Comparison of ENCODE assay signal across 8 mouse cellular contexts in genomic region chr6:83913710-83914109, GRCm38 (mm10). TPM values are rescaled to one million over a fixed set of nuclear protein-coding genes. Genes with fewer than 3 reads are reported as not detected.
DNase-seq lines count a peak whose midpoint lies in the region; ATAC-seq and TF ChIP-seq lines count a peak whose summit lies in the region.

No protein-coding gene starts in this region.

- no peaks in the 10 kb centered on the region for H3K9me3 ChIP-seq in neural tube, embryonic 12.5 days
- H3K9me3 ChIP-seq in hindbrain, embryonic 16.5 days (ENCODE audit: control insufficient read depth, low read length): no peaks in the 10 kb centered on the region

- H3K4me2 ChIP-seq in neural tube, embryonic 12.5 days (replicated peaks): peak overlapping the region; percentile 59; the same call in 1 of the 2 replicates
- peak overlapping the region; percentile 45 for H3K4me2 ChIP-seq in hindbrain, embryonic 16.5 days (ENCODE audit: low read length)
- H3K4me2 ChIP-seq in myocyte (ENCODE audit: low read depth): no peak overlapping the region

- H3ac ChIP-seq in myocyte (ENCODE audit: control insufficient read depth, insufficient read length): peak overlapping the region; percentile 81

- H3K36me3 ChIP-seq in neural tube, embryonic 12.5 days: no peaks in the 10 kb centered on the region
- no peaks in the 10 kb centered on the region for H3K36me3 ChIP-seq in hindbrain, embryonic 16.5 days (ENCODE audit: control insufficient read depth, insufficient read depth, low read length)
- H3K36me3 ChIP-seq in myocyte (ENCODE audit: control insufficient read depth, insufficient read depth): no peaks in the 10 kb centered on the region

- no peaks in the 10 kb centered on the region for H3K27me3 ChIP-seq in neural tube, embryonic 12.5 days (replicated peaks)
- H3K27me3 ChIP-seq in hindbrain, embryonic 16.5 days (replicated peaks; ENCODE audit: control insufficient read depth, insufficient read depth, low read length): no peaks in the 10 kb centered on the region
- H3K27me3 ChIP-seq in myocyte (ENCODE audit: control insufficient read depth, insufficient read depth, insufficient read length): no peaks in the 10 kb centered on the region

- TF ChIP-seq POLR2A in myocyte (IDR thresholded peaks at IDR 0.05; ENCODE audit: insufficient read length, low read depth): no peak

- H3K4me1 ChIP-seq in neural tube, embryonic 12.5 days: no peaks in the 10 kb centered on the region
- peaks cover 3% of the 10 kb centered on the region; the same call in 1 of the 2 replicates for H3K4me1 ChIP-seq in hindbrain, embryonic 16.5 days (ENCODE audit: control insufficient read depth, insufficient read depth, low read depth, low read length)

- peak; percentile 3 to 25 for DNase-seq in cerebellum, adult 18-20 months
- DNase-seq in cerebellum, adult 8-10 months: no peak
- DNase-seq in neural tube, embryonic 10.5 days (ENCODE audit: extremely low spot score, low spot score): no peak
- DNase-seq in urinary bladder, postnatal 25 days (ENCODE audit: low spot score): no peak
- no peak for DNase-seq in thymus, adult 18-20 months

- 47% methylated on average over 4 of the region's 4 CpGs for WGBS in neural tube, embryonic 12.5 days
- 43% methylated on average over 4 of the region's 4 CpGs for WGBS in hindbrain, embryonic 16.5 days

- H3K79me2 ChIP-seq in myocyte (ENCODE audit: control insufficient read depth, insufficient read depth): peaks cover 41% of the 10 kb centered on the region

- H3K9ac ChIP-seq in neural tube, embryonic 12.5 days: no peak overlapping the region
- 0 out of 2 replicates have a peak overlapping the region, but pooled peaks have one; percentile 22 for H3K9ac ChIP-seq in hindbrain, embryonic 16.5 days (ENCODE audit: low read depth, low read length)

- no peak overlapping the region for H3K4me3 ChIP-seq in neural tube, embryonic 12.5 days
- H3K4me3 ChIP-seq in hindbrain, embryonic 16.5 days (ENCODE audit: low read length): peak overlapping the region; percentile 97
- H3K4me3 ChIP-seq in myocyte: peak overlapping the region; percentile 75

- peak; percentile 43 for ATAC-seq in neural tube, embryonic 12.5 days (ENCODE audit: low FRiP score, low read depth)
- peak; percentile 14; the same call in 1 of the 2 replicates for ATAC-seq in hindbrain, embryonic 16.5 days

- H3K27ac ChIP-seq in neural tube, embryonic 12.5 days: no peak overlapping the region
- peak overlapping the region; percentile 23; the same call in 1 of the 2 replicates for H3K27ac ChIP-seq in hindbrain, embryonic 16.5 days (ENCODE audit: low read depth, low read length)

TF ChIP-seq in myocyte, 11 proteins besides CTCF, POLR2A, EP300 and RAD21:
- no peak for TF ChIP-seq MAX (IDR thresholded peaks at IDR 0.05; ENCODE audit: low read depth)
- no peak for TF ChIP-seq REST (IDR thresholded peaks at IDR 0.05; ENCODE audit: insufficient read depth, insufficient read length)
- TF ChIP-seq POLR2AphosphoS2 (IDR thresholded peaks at IDR 0.05; ENCODE audit: insufficient read length, low read depth): no peak
- no peak for TF ChIP-seq MYOD1 (IDR thresholded peaks at IDR 0.05; ENCODE audit: control insufficient read depth in 1 of 3, insufficient read length in 2 of 3, low read depth in 2 of 3)
- no peak for TF ChIP-seq TCF12 (IDR thresholded peaks at IDR 0.05; ENCODE audit: insufficient read depth, poor library complexity, severe bottlenecking)
- no peak for TF ChIP-seq SRF (IDR thresholded peaks at IDR 0.05; ENCODE audit: control insufficient read depth, insufficient read length, low read depth)
- TF ChIP-seq MYOG (IDR thresholded peaks at IDR 0.05; ENCODE audit: control insufficient read depth in 1 of 3, insufficient read depth in 1 of 3, insufficient read length in 2 of 3, low read depth in 2 of 3): no peak
- no peak for TF ChIP-seq TCF3 (IDR thresholded peaks at IDR 0.05; ENCODE audit: insufficient read length, low read depth)
- TF ChIP-seq USF1 (IDR thresholded peaks at IDR 0.05; ENCODE audit: low read depth): no peak
- no peak for TF ChIP-seq E2F4 (IDR thresholded peaks at IDR 0.05; ENCODE audit: insufficient read depth)

RNA-seq across cellular contexts. Expression of gene Zfp638, which starts 46.8 kb away (rescaled TPM):
- 86.4 and 92.4 TPM in 2 replicates for polyA plus RNA-seq in neural tube, embryonic 12.5 days (2016; fragmentation: Nextera tagmentation; extraction: Ambion mirVana)
- 58.2 and 61.9 TPM in 2 replicates for polyA plus RNA-seq in hindbrain, embryonic 16.5 days (2015; fragmentation: Nextera tagmentation; extraction: Ambion mirVana)
- polyA plus RNA-seq in myocyte (2012; fragmentation: generic; extraction: Trizol): 6.0 TPM

Comparison
In these comparisons a context has a peak if more than half of its experiments do, and no peak if none do; other contexts are left out.
1. DNase-seq: peak in cerebellum, adult 18-20 months (2 of 2); none in cerebellum, adult 8-10 months (single experiment), neural tube, embryonic 10.5 days (single experiment), urinary bladder, postnatal 25 days (single experiment) and thymus, adult 18-20 months (0 of 2).